Mouse (Mus musculus) cerebellum, adult 9-11 months (tissue): ENCODE measurements around the gene C1ql4.
"Not testable (repeated sequence)": the region's sequence is repeated elsewhere in the genome, so short reads cannot be mapped to it uniquely, and the experiment has no call there.

Experiments used
- DNase-seq: peaks from one replicate; pipeline ENCODE4 v3.0.0; 2022

C1ql4 gene

DNA sequence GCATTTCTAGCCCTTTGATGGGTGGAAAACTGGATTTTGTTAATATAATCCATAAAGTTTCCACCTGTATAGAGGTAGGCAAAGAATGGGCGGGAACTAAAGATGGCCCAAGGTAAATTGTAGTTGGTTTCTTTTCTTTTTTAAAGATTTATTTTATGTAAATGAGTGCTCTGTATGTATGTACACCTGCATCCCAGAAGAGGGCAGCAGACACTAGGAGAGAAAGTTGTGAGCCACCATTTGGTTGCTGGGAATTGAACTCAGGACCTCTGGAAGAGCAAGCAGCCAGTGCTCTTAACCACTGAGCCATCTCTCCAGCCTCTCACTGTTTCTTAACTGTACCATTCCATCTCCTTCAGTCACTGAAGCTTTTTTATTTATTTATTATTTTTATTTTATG lies 15.6 kb downstream of the C1ql4 start:
- DNase-seq, result no peak

DNA sequence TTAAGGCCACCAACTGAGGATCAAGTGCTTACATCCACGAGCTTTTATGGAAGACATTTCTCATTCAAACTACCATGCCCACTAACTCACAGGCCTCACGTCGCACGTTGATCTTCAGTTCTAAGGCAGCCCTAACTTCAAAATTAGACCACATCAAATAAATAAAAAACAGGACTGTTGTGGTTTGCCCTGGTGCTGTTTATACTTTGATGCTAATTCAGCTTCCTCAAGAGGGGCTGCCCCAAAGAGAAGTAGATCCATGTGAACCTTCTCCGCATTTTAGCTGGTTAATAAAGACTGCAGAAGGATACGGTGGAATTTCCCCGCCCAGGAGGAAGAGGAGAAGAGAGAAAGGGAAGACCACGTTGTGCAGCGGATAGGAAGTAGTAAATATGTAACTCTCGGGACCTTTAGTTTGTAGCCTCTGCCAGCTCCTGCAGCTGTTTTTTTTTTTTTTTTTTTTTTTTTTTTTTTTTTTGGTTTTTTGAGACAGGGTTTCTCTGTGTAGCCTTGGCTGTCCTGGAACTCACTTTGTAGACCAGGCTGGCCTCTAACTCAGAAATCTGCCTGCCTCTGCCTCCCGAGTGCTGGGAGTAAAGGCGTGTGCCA lies 22.0 kb downstream of the C1ql4 start:
- DNase-seq, result no peak

DNA sequence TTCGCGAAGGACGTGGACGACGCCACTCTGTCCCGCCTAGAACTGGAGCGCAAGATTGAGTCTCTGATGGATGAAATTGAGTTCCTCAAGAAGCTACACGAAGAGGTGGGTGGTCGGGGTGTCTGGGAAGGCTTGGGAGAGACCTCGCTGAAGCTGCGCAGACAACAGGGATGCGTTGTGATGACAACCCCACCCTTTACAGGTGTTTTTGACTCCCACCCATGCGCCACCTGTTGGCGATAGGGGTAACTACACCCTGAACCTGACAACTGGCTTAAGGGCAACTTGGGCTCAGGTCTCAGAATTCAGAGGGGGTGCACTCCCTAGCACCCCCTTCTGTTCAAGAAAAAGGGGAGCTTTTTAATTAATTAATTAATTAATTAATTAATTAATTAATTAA lies 31.3 kb downstream of the C1ql4 start:
- no peak for DNase-seq

DNA sequence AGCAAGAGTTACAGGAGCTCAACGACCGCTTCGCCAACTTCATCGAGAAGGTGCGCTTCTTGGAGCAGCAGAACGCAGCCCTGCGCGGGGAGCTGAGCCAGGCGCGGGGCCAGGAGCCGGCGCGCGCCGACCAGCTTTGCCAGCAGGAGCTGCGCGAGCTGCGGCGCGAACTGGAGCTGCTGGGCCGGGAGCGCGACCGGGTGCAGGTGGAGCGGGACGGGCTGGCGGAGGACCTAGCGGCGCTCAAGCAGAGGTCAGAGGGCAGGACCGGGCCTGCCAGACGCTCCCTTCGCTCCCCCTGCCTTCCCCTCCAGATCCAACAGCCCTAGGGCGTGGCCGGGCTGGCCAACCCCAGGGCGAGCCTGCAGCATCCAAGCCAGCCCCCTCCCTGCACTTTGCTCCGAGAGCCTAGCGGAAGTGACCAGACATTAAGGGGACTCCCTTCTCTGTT lies 32.1 kb downstream of the C1ql4 start:
- no peak for DNase-seq

DNA sequence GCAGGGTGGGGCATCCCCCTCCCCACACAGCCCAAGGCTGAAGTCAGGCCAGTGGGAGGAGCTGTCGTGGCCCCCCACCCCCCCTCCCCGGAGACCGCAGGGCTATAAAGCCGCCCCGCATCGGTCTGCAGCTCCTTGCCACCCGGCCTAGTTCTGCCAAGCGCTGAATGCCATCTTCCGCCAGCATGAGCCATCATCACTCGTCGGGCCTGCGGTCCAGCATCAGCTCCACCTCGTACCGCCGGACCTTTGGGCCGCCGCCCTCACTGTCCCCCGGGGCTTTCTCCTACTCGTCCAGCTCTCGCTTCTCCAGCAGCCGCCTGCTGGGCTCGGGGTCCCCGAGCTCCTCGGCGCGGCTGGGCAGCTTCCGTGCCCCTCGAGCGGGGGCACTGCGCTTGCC lies 32.6 kb downstream of the C1ql4 start, which contains the start of gene Prph:
Prph (plus strand) TSS at position 135 of the 400 bp plus-strand sequence.
- DNase-seq, result no peak

DNA sequence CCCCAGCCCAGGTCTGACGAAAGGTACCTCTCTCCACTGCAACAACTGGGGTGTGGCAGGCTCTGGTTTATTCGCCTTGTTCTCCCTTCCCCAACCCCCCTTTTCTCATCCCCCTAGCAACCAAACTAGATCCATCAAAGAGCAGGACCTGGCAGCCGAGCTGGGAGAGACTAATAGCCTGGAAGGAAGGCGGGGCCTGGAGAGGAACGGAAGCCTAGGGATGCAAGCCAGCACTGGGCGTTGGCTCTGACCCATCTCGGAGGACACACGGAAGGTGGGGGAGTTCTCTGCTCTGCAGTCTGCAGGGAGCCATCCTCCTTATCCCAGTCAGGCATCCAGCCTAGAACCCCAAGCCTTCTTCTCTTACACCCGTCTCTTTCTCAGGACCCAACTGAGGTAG lies 34.2 kb downstream of the C1ql4 start:
- DNase-seq, result no peak

DNA sequence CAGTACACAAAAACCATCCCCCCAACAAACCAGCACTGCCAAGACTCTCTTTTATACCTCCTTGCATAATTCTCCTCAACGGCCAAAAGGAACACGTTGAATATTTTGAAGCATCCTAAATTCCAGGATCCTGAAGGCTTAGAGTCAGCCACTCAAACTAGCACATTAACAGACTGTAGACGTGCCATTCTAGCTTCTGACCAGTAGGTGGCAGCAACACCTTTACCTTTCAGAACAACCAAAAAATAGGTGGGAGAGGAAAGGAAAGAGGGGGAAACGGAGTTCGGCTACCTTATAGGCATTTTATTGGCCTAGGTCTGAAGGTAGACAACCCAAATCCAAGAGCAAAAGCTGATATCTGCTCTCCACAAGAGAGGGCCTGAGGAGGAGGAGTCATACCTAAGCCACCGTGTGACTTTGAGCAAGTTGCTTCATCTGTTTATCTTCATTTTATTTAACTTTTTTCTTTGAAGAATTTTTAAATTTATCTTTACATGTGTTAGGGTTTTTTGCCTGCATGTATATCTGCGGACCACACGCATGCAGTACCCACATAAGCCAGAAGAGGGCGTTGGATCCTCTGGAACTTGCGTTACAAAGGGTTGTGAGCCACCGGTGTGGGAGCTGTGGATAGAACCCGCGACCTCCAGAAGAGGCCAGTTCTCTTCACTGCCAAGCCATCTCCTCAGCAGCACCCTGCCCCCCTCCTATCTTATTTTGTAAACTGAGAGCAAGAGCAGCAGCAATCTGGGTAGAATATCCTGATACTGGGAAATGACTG lies 38.0 kb downstream of the C1ql4 start:
- DNase-seq, result peak; percentile 43

DNA sequence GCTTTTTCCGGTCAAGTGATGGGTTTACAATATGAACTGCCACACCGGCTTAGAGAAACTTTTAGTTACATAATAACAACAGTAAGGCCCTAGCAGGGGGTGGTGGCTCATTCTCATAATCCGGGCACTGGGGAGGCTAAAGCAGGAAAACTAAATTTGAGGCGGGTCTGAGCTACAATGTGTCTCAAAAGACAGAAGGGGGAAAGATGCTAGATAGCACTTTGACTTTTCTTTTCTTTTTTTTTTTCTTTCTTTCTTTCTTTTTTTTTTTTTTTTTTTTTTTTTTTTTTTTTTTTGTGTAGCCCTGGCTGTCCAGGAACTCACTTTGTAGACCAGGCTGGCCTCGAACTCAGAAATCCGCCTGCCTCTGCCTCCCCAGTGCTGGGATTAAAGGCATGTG lies 41.9 kb downstream of the C1ql4 start:
- not testable (repeated sequence) for DNase-seq

DNA sequence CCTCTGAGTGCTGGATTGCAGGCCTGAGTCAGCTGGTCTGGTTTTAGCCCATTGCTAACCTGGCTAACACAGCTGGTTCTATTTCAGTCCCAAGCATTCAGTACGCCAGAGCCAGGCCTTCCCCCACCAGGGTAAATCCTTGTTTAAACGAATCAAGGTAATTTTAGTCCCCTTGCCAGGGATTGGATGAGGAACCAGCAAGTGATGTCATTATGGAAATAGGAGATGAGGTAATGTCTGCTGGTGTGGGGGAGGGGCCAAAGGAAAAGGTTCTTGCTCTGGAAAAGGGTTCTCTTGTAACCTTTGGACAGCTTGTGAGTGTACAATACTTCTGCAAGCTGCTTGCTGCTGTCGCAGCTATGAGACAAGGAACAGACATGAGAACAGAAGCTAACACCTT lies 42.8 kb downstream of the C1ql4 start:
- no peak for DNase-seq

DNA sequence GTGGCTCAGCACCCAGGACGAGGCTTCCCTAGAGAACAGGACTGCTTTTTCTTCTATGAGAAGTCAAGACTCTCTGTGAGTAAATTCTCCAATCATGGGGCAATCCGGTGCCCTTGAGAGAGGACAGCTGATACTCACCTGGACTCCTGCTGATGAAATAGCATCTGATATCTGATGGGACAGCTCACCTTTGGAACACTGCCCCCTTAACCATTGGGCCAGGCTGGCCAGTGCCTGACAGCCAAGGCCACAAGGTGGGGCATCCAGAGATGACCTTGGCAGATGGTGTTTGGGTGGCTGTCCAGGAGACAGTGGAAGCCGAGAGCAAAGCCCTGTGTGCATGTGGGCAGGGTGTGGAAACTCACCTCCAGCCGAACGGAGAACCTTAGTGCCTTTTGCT lies 45.3 kb downstream of the C1ql4 start:
- DNase-seq, result no peak

DNA sequence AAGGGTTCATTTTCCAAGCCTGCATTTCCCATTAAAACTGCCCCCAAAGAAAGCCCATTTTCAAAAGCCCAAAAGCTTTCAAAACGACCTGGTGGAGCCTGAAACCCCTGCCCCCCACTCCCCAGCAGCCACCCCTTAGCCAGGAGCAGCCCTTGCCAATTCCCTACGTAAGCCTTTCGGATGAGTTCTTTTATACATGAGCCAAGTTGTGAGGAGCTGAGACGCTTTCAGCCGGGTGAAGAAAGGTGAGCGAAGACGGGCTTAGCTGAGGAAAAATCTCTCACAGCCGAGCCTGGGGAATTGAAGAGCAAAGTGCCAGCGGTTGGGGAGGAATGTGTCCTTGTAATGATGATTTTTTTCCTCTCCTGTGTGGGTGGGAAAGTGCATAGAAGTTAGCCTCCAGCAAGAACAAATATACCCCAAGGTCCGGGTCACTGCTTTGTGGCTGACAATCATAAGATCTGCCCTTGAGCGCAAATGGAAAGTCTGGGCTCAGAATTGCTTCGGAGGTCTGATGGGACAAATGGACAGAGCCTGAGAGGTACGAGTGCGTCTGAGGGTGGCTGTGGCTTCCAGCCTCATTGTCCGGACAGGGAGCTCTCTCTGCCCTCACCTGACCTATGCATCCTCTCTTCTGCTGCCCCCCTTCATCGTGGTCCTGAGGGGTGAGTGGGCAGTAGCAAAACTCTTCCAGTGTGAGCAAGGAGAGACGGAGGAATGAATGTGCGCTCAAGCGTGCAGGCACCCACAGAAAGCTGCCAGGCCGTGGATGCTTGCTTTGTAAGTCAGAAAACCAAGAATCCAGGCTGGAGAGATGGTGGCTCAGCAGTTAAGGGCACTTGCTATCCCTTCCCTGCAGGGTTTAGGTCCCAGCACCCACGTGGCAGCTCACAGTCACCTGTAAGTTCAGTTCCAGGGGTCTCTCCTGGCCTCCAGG lies 46.4 kb downstream of the C1ql4 start:
- DNase-seq, result no peak

DNA sequence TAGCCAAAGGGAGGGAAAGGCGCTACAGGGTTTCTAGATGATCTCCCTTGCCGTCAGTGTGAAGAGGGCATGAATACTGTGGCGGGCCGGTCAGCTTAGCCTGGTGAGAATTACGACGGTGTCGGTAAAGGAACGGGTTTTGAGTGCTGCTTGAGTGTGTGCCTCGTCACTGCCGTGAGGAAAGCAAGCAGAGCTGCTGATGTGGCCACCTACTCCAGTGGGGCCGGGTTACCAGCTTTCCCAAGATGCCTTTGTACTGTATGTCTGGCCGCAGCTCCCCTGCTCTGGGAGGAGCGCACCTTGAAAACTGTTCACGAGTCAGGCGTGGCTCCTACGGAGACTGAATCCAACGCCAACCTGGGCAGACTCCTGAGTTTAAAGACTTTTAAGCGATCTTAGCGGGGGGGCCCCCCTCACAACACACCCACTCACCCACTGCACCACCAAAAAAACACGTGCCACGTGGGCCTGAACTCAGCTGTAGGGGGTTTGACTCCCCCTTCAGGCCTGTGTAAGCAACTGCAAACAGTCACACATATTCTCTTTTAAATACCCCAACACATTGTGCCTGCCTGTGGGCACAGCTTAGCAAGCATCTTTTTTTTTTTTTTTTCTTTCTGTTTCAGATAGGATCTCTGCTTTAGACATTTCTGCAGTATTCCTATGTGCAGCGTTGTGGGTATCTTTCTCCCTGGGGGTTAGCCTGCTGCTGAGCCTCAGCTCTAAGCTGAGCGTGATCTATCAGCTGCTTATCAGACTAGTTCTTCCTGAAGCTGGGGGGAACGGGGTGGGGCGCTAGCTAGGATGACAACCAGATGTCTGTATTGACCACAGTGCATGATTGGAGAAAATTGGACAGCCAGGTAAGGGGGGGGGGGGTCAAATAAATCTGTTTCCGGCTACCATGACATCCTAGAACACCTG lies 47.4 kb downstream of the C1ql4 start:
- DNase-seq, result no peak

DNA sequence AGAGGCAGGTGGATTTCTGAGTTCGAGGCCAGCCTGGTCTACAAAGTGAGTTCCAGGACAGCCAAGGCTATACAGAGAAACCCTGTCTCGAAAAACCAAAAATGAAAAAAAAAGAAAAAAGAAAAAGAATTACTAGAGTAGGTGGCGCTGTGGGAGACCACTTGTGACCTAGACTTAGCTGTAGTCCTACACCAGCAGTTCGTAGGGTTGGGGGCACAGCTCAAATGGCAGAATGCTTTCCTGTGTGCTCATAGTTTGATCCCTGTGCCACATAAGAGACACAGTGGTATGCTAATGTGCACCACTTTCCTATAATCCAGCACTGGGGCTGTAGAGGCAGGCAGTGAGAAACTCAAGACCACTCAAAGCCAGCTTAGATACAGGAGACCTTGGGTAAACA lies 48.3 kb downstream of the C1ql4 start:
- DNase-seq, result no peak

DNA sequence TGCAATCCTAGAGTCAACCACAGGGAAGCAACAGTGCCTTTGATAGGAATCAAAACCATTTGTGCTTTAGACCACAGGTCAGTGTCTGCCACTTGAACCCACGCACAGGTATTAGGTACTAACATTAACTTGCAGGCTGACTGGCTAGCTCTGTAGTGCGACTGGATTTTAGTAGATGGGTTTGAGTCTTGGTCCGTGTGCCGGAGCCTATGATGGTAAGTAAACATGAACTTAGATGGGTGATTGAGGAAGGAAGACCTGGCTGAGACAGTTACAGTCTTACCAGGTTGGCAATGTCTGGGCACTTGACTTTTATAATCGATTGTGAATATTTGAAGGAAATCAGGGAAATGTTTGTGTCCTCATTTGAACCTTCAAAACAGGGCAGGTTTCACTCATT lies 48.8 kb downstream of the C1ql4 start:
- no peak for DNase-seq

DNA sequence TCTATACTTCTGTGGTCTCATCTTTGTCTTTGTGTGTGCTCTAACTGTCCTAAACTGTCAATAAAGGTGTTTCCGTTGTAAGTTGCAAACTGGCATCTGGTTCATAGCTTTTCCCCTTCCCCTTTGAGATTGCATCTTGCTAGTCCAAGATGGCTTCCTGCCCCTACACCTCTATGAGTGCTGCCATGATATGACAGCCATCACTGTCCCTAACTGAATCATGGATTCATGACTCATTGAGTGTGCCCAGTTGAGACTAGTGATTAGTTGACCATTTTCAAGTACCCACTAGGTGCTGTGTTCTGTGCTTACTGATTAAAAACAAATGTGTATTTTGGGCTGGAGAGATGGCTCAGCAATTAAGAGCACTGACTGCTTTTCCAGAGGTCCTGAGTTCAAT lies 49.6 kb downstream of the C1ql4 start:
- no peak for DNase-seq

DNA sequence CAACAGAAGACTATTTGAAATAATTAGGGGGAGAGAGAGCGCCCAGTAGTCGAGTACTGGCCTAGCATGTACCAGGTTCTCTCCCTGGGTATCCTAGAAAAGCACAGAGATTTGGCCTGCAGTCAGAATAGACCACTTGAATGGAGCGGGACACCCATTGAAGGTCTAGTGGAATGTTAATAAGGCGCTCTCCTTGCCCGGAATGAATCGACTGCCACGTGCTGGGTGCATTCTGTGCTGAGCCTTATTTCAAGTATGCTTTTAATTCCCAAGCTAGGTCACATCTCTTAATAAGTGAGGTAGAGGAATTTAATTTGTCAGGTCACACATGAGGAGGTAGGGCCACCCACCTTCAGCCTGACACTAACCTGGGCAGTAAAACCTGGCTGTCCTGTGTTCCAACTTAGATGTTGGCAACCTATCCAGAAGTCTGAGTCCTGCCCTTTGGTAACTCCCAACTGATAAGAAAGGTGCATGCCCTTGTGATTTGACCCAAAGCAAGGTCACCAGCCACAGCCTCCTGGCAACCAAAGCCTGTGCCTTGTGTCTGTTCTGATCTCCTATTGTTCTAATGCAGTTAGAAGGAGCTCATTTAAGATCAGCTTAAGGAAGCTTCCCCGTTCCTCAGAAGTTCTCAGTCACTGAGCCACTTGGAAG lies 51.2 kb downstream of the C1ql4 start:
- no peak for DNase-seq

DNA sequence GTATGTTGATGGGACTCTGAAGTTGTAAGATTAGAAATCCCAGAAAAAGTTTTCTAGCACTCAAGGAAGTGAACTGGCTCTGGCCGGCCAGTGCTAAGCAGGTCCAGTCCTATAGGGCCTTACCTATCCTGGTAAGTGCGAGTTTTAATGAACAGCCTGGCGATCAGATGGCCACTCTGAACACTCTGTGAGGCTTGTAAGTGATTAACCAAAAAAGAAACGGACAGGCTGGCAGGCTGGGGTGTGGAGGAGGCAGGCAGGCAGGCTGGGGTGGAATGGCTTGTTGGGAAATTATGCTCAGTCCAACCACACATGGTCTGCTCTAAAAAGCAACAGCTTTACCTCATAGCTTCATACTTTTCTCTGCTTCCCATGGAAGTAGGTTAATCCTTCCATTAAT lies 52.2 kb downstream of the C1ql4 start:
- no peak for DNase-seq
